Mouse (Mus musculus) heart, embryonic 10.5 days (tissue): ENCODE measurements around the gene Kif16b. TPM values are rescaled to one million over a fixed set of nuclear protein-coding genes. Genes with fewer than 3 reads are reported as not detected.

Experiments used
- DNase-seq: peaks from one replicate; pipeline ENCODE4 v3.0.0-alpha.2; 2017; ENCODE audit warnings: low spot score
- H3K27ac ChIP-seq: fragments of 300-500 bp; sonication (generic); 2 replicates; pipeline ENCODE4 v1.5.1; 2016; ENCODE audit warnings: mild to moderate bottlenecking
- H3K27me3 ChIP-seq: fragments of 300-500 bp; sonication (generic); 2 replicates; pipeline ENCODE4 v1.6.1; 2016; ENCODE audit warnings: mild to moderate bottlenecking; ENCODE audit not compliant: poor library complexity, insufficient read depth, severe bottlenecking
- H3K36me3 ChIP-seq: fragments of 300-500 bp; sonication (generic); 2 replicates; pipeline ENCODE4 v1.6.1; 2016; ENCODE audit warnings: mild to moderate bottlenecking, moderate library complexity
- H3K4me1 ChIP-seq: fragments of 300-500 bp; sonication (generic); 2 replicates; pipeline ENCODE4 v1.6.1; 2016; ENCODE audit warnings: mild to moderate bottlenecking
- H3K4me3 ChIP-seq: fragments of 300-500 bp; sonication (generic); 2 replicates; pipeline ENCODE4 v1.5.1; 2016; ENCODE audit warnings: mild to moderate bottlenecking, moderate library complexity
- H3K9me3 ChIP-seq: fragments of 300-500 bp; sonication (generic); 2 replicates; pipeline ENCODE4 v1.6.1; 2016; ENCODE audit warnings: mild to moderate bottlenecking, moderate library complexity
- WGBS: fragments of 180-500 bp; shearing (Covaris S2); methylation state at CpG from one replicate; pipeline ENCODE4 v1.1.7; 2016; 5-methylcytosine and 5-hydroxymethylcytosine counted together
- polyA plus RNA-seq: library from polyadenylated mRNA; unstranded; fragments of >200 nt; fragmentation: Nextera tagmentation; extraction: Ambion mirVana; gene quantifications from 2 replicates; pipeline ENCODE4 v1.2.1, GENCODE M21; 2016

Gene Kif16b
- polyA plus RNA-seq, 1 experiment from 2014 or later, result 9.6 TPM

DNA sequence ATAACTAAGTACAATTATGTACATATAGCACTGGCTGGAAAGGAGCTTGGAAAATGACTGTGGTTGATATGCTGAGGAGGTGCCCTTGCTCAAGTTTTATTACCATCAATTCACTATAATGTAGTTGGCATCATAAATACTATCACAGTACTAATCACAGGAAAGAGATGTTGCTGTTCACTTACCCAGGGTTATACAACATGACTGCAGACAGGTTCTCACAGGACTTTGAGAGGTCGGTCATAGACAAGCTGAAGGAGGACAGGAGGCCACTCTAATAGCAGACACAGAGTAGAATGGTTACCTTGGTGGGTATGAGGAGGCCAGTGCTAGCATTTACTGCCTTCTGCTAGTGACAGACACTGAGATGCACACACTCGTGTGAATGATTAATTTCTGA is 162.0 kb downstream of the Kif16b start:
- Histone ChIP-seq H3K4me1 (no peaks in the 10 kb centered on the region), H3K27me3 (no peaks in the 10 kb centered on the region), H3K36me3 (no peaks in the 10 kb centered on the region), H3K27ac (no peak overlapping the region), H3K4me3 (no peak overlapping the region), H3K9me3 (no peaks in the 10 kb centered on the region)
- DNase-seq, result no peak
- 68% methylated on average over 2 of the region's 2 CpGs for WGBS

DNA sequence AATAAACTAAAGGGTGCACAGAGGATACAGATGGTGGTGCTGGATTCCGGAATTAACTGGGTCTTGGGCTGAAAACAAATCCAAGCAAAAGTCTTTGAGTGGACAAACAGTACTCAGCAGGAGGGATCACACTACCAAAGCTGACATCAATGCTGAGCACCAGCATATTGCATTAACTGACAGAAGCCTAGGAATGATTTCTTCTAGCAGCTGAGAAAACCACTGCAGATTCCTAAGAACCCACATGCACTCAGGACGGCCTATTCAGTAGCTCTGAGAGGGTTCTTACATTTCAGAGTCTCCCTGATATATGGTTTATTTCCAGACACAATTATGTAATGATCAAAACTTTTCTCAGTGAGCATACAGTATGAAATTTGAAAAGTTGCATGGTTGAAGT is 162.8 kb downstream of the Kif16b start:
- no peak for DNase-seq
- WGBS, result 83% methylated on average over 2 of the region's 2 CpGs
- H3K4me1 ChIP-seq, result no peaks in the 10 kb centered on the region
- H3K36me3 ChIP-seq, result no peaks in the 10 kb centered on the region
- H3K4me3 ChIP-seq, result no peak overlapping the region
- no peak overlapping the region for H3K27ac ChIP-seq
- H3K9me3 ChIP-seq, result no peaks in the 10 kb centered on the region
- no peaks in the 10 kb centered on the region for H3K27me3 ChIP-seq

DNA sequence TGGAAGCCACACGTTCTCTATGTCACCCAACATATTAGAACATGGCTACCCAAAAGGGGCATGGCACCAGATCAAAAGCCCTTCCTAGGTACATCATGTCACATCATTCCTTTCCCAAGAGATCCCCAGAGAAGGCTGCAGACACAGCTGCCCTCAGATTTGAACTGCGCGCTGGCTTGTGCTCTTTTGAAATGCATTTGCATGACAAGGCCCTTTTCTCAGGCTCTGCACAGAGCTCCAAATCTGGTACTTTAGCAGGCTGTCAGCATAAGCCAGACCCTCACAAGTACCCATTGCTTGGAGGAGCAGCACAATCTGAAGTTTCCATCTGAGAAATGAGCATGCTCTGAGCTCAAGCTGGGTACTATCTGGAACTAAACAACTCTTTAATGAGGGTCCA is 165.6 kb downstream of the Kif16b start:
- H3K27ac ChIP-seq, result no peak overlapping the region
- 89% methylated on average over 3 of the region's 3 CpGs for WGBS
- DNase-seq, result no peak
- no peaks in the 10 kb centered on the region for H3K36me3 ChIP-seq
- no peaks in the 10 kb centered on the region for H3K4me1 ChIP-seq
- no peaks in the 10 kb centered on the region for H3K27me3 ChIP-seq
- H3K4me3 ChIP-seq, result no peak overlapping the region
- no peaks in the 10 kb centered on the region for H3K9me3 ChIP-seq

DNA sequence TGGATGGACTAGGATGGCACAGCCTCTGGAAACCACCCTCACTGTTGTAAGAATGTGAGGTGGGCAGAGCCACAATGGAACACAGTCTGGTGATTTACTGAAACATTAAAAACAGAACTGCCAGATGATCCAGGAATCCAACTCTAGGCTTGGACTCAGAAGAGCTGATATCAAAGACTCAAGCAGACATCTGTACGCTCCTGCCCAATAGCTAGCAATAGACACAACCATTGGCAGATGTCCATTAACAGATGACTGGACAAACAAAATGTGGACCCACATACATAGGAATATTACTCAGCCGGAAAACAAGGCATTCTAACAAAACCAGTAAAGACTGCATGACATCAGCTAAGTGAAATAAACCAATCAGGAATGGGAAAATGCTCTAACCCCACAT is 167.3 kb downstream of the Kif16b start:
- WGBS, result 91% methylated on average over 2 of the region's 2 CpGs
- Histone ChIP-seq H3K36me3 (no peaks in the 10 kb centered on the region), H3K4me3 (no peak overlapping the region), H3K9me3 (no peaks in the 10 kb centered on the region), H3K27ac (no peak overlapping the region), H3K27me3 (no peaks in the 10 kb centered on the region), H3K4me1 (no peaks in the 10 kb centered on the region)
- no peak for DNase-seq

DNA sequence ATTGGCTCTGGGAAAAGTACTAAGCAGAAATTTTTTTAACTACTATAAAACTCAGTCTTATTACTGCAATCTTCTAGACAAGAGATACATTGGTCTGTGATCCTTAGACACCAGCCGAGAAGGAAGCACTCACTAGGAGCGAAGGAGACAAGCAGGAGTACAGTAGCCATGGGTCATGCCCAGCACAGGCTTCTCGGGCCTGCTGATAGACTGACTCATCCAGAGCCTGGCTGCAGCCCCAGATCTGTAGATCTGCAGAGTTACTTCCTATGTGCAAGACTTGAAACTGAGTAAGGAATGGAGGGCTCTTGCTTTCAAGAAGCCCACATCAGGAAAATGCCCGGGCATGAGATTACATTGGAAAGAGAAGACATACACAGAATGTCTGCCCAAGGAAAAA is 169.0 kb downstream of the Kif16b start:
- H3K4me1 ChIP-seq, result no peaks in the 10 kb centered on the region
- H3K27ac ChIP-seq, result no peak overlapping the region
- DNase-seq, result no peak
- H3K9me3 ChIP-seq, result no peaks in the 10 kb centered on the region
- WGBS, result 80% methylated on average over 4 of the region's 4 CpGs
- no peaks in the 10 kb centered on the region for H3K27me3 ChIP-seq
- H3K36me3 ChIP-seq, result no peaks in the 10 kb centered on the region
- no peak overlapping the region for H3K4me3 ChIP-seq

DNA sequence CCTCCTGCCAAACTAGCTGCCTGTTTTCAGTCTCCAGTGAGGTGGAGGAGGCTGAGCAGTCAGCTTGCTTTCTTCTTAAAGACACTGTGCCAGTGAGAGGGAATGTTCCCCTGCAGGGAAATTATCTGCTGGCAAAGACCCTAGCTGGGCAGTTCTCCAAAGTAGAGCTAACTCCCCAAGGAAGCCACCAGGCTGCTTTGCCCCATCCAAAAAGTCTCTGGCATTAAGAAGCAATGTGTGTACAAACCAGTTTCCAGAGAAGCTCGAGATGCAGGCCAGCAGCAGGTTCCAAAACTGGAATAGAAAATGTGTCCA is 169.6 kb downstream of the Kif16b start:
- no peak overlapping the region for H3K27ac ChIP-seq
- no peaks in the 10 kb centered on the region for H3K27me3 ChIP-seq
- no peak overlapping the region for H3K4me3 ChIP-seq
- H3K9me3 ChIP-seq, result no peaks in the 10 kb centered on the region
- no peaks in the 10 kb centered on the region for H3K36me3 ChIP-seq
- whole genome bisulfite sequencing, result 63% methylated on average over 1 of the region's 1 CpGs
- DNase-seq, result no peak
- H3K4me1 ChIP-seq, result no peaks in the 10 kb centered on the region

DNA sequence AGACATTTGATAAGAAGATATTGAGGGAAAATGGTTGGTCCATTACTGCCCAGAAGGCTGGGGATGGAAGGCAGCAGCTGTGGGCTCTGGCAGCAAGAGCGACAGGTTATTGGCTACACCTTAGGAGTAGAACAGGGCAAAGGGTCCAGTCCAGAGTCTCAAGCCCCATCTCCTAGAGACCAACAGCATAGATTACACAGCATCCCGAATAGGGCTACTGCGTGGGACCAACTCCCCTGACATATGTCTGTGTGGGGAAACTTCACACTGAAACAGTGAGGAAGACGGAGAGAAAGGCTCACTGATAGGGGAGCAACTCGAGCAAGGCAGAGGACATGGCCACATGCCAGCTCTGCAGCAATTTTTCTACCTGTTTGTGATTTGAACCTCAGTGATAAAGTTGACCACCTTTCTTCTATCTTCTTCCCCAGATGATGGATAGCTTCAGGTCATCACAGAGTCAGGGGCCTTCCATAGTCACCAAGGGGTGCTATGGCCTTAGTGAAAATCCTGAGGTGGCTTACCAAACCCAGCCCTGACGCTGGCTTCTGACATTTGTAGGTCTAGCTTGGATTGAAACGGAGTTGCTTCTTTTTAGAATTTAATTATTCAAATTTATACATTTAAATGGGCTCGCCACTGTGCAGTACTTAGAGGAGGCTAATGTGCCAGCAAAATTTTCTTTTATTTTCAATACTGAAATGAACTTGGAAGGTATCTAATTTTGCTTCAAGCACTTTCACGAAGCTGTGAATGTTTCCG is 170.1 kb downstream of the Kif16b start:
- no peak for DNase-seq
- no peak overlapping the region for H3K27ac ChIP-seq
- 80% methylated on average over 10 of the region's 10 CpGs for WGBS
- no peaks in the 10 kb centered on the region for H3K4me1 ChIP-seq
- H3K9me3 ChIP-seq, result no peaks in the 10 kb centered on the region
- no peaks in the 10 kb centered on the region for H3K27me3 ChIP-seq
- no peak overlapping the region for H3K4me3 ChIP-seq
- no peaks in the 10 kb centered on the region for H3K36me3 ChIP-seq

DNA sequence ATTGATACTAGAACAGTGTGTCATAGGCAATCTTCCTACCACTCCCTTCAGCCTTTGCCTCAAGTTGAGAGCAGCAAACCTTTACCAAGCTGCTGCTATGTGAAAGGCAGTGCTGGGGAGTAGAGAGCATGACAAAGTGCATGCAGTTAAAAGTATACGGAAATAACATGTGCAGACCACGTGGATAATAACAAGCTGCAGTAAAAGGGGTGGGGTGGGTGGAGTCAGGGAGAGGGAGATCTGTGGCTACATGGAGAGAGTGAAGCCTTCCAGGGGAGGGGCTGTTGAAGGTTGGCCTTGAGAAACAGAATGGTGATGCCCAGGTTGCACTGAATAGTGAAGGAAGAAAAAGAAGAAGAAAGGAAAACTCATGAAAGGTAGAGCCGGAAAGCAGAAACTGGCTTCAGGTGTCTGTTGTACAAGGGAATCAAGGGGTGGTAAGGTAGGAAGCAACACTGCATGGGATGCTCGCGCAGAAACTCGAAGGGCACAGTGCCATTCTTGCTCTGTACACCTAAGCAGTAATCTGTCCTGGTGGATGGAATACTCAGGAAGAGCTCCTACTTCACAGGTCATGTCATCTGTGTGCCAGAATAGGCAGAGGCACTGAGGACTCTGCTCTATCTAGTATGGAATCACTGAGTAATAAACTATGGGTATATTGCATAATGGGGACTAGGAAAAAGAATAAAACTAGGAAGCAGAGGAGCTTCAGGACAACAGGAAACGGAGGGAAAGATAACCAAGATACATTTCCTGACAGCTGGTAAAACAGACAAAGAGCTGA is 176.9 kb downstream of the Kif16b start:
- Histone ChIP-seq H3K4me1 (no peaks in the 10 kb centered on the region), H3K9me3 (no peaks in the 10 kb centered on the region), H3K27me3 (no peaks in the 10 kb centered on the region), H3K4me3 (no peak overlapping the region), H3K27ac (no peak overlapping the region), H3K36me3 (no peaks in the 10 kb centered on the region)
- DNase-seq, result no peak
- 82% methylated on average over 7 of the region's 7 CpGs for WGBS

DNA sequence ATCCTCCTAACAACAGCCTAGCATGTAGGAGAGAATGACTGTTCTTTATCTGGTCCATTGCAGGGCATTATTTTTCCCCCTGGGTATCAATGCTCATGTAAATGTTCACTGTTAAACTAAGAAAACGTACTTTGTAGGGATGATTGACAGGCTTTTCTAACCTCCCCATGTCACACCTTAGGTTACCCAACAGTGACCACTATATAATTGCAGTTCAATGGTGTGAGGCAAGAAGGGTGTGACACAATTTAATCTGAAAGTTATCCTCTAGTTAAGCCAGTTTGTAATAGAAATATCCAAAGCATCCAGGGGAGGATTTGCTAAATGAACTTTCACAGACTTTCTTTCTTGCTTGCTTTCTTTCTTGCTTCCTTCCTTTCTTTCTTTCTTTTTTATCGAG is 181.2 kb downstream of the Kif16b start:
- Histone ChIP-seq H3K9me3 (no peaks in the 10 kb centered on the region), H3K27me3 (no peaks in the 10 kb centered on the region), H3K4me1 (peaks cover 5% of the 10 kb centered on the region; the same call in 1 of the 2 replicates), H3K36me3 (no peaks in the 10 kb centered on the region), H3K27ac (no peak overlapping the region), H3K4me3 (no peak overlapping the region)
- WGBS, result 83% methylated on average over 2 of the region's 2 CpGs
- DNase-seq, result no peak

DNA sequence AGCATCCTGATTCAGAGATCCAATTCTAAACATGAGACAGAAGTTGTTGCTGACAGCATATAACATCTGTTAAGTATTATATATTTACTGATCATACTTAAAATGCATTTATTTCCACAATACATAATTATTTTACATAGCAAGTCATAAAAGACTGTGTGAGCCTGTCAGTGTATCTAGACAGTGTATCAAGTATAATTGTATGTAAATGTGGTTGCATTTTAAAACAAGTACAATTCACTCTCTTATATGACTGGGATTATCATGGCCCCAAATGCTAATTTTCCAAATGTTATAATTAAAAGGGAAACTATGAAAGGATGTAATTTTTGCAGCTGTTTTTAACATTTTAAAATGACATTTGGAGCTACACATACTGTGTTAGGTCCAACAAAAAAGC is 182.3 kb downstream of the Kif16b start:
- no peaks in the 10 kb centered on the region for H3K36me3 ChIP-seq
- H3K4me1 ChIP-seq, result peaks cover 9% of the 10 kb centered on the region; the same call in 1 of the 2 replicates
- no peaks in the 10 kb centered on the region for H3K27me3 ChIP-seq
- no peak for DNase-seq
- no peak overlapping the region for H3K27ac ChIP-seq
- no peak overlapping the region for H3K4me3 ChIP-seq
- H3K9me3 ChIP-seq, result no peaks in the 10 kb centered on the region

DNA sequence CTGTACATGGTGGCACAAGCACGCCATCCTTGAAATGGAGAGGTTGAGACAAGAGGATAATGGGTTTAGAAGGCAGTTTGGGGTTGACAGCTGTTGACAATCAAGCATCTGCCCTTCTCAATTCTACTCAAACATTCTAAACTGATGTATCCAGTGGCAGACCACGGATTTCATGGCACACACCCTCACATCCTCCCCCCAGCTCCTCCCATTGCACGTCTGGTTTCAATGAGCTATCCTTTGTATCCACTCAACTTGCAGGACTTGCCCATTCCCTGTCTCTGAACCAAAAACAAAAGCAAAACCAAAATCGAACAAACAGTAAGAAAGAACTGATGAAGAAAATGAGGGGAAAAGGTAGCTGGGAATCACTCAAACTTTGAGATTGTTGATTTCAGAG is 183.7 kb downstream of the Kif16b start:
- DNase-seq, result no peak
- no peak overlapping the region for H3K27ac ChIP-seq
- H3K27me3 ChIP-seq, result 0 out of 2 replicates have a peak, but pooled peaks cover 4% of the 10 kb centered on the region
- H3K4me1 ChIP-seq, result peaks cover 9% of the 10 kb centered on the region; the same call in 1 of the 2 replicates
- WGBS, result 74% methylated on average over 4 of the region's 4 CpGs
- no peaks in the 10 kb centered on the region for H3K9me3 ChIP-seq
- H3K4me3 ChIP-seq, result no peak overlapping the region
- H3K36me3 ChIP-seq, result peaks cover 1% of the 10 kb centered on the region; the same call in 1 of the 2 replicates

DNA sequence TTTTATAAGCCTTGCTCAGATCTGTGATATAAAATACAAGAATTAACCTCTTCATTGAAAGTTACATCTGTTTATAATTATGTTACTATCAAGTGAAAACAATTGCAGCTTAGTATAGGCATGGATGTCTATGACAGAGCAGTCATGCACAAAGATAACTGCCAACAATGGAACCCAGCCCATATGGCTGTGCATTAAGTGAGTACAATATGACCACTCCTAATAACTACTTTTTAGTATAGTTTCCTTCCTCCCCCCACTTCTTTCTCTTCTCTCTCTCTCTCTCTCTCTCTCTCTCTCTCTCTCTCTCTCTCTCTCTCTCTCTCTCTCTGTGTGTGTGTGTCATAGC is 185.4 kb downstream of the Kif16b start:
- no peak for DNase-seq

DNA sequence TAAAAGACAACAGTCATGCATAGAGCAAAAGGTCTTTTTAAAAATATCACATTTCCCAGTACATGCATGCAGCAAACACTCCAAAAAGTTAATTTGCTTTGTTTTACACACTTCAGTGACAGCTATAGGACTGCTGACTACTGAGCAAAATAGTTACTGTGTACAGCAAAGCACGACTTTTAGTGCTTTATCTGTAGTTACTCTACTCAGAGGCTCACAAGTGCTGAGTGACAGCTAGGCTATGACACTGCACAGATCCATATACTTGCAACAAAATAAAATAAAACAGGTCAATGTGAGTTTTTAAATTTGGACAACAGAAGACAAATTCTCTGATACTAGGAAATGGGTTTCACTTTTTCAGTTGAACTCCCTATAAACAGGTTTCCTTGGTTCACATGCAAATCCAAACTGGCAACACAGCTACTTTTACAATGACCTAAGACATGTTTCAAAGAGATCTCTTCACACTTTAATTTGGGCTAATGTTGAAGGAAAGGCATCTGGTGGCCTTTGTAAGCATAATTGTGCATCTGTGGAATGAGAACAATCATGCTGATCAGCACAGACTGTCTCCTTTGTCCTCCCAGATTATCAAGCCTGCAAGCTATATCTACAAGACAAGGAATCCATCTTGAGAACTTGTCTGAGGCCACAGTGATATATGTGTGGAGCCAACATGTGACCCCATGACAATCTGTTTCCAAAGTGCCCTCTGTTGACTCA is 186.0 kb downstream of the Kif16b start:
- Histone ChIP-seq H3K36me3 (peaks cover 13% of the 10 kb centered on the region), H3K27ac (no peak overlapping the region), H3K4me3 (no peak overlapping the region), H3K4me1 (peaks cover 9% of the 10 kb centered on the region; the same call in 1 of the 2 replicates), H3K9me3 (no peaks in the 10 kb centered on the region), H3K27me3 (peaks cover 12% of the 10 kb centered on the region; the same call in 1 of the 2 replicates)
- DNase-seq, result no peak
- 6% methylated on average over 1 of the region's 1 CpGs for WGBS

More for the DNA sequence above, 185.4 kb downstream of the Kif16b start:
- no peaks in the 10 kb centered on the region for H3K9me3 ChIP-seq
- peaks cover 12% of the 10 kb centered on the region; the same call in 1 of the 2 replicates for H3K27me3 ChIP-seq
- H3K4me1 ChIP-seq, result peaks cover 9% of the 10 kb centered on the region; the same call in 1 of the 2 replicates
- H3K36me3 ChIP-seq, result peaks cover 13% of the 10 kb centered on the region
- no peak overlapping the region for H3K4me3 ChIP-seq
- no peak overlapping the region for H3K27ac ChIP-seq
